Mouse (Mus musculus) erythroblast, embryonic 14.5 days (primary cell): ENCODE data around the gene Vars.

Experiments used
- GATA1 ChIP-seq: IDR thresholded peaks from 2 replicates; pipeline ENCODE4 v1.6.1; 2012; ENCODE audit warnings: low read length, inconsistent platforms, mixed read lengths
- TAL1 ChIP-seq: IDR thresholded peaks from 3 replicates; pipeline ENCODE4 v1.6.1; 2012; ENCODE audit warnings: low read length, inconsistent platforms, mixed read lengths

DNA sequence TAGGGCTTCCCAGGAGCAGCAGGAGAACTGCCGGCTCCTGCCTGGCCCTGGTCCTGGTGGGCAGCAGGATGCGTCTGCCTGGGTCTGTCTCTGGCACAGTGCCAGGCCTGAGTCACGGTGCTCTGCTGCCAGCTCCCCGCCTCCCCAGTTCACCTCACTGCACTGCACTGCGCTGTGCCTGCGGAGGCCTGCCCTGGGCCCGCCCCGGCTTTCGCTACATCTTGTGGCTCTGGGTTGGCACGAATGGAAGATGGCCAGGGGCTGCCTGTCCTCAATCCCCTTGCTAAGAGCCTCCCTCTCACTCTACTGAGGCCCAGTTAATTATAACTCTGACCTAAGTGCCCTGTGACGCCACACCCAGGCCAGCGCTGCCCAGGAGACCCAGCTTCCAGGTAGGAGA lies 15.6 kb downstream of the Vars start, which contains the start of gene Vwa7:
- TF ChIP-seq TAL1, result no peak
- TF ChIP-seq GATA1, result no peak
